Mouse (Mus musculus) left cerebral cortex, adult 18-20 months (tissue): ENCODE measurements around the gene Maml2. TPM values are rescaled to one million over a fixed set of nuclear protein-coding genes. Genes with fewer than 3 reads are reported as not detected.
A peak's percentile ranks its signal among the peaks of the same experiment; 100 is the strongest.

Experiments
- DNase-seq, 2 experiments: peaks; one replicate each; pipeline ENCODE4 v3.0.0; 2021 to 2022; ENCODE audit warnings: low spot score in 2 of 2, mixed read lengths in 1 of 2
- total RNA-seq, 2 experiments: library from RNA; stranded (reverse); gene quantifications; 2 replicates each; pipeline ENCODE4 v1.2.3; 2021

Gene Maml2
- total RNA-seq, 2 experiments from 2014 or later, result 6.1 to 6.6 TPM

- DNase-seq, result no peak
These were observed 225.3 kb downstream of the Maml2 start for GRCm38 (mm10) chr9:13523046-13523445.

DNA sequence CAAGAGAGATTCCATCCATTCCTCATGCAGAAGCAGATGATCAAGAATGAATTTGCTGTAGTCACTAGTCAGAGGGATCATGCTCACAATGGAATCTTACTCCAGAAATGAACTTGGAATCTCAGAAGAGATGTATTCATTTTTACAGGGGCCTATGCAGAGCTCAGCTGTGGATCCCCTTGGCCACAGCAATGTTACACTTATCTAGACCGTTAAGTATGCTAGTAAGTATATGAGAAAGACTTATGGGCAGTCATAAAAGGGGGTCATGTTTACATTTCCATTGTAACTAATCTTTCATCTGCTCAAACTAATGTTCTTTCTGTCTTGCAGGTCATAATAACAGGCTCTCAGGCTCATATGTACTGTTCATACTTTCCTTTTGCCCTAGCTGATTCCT, 227.3 kb downstream of the Maml2 start:
- DNase-seq, result no peak

- no peak for DNase-seq
These were observed 228.0 kb downstream of the Maml2 start for GRCm38 (mm10) chr9:13525561-13526255.

DNA sequence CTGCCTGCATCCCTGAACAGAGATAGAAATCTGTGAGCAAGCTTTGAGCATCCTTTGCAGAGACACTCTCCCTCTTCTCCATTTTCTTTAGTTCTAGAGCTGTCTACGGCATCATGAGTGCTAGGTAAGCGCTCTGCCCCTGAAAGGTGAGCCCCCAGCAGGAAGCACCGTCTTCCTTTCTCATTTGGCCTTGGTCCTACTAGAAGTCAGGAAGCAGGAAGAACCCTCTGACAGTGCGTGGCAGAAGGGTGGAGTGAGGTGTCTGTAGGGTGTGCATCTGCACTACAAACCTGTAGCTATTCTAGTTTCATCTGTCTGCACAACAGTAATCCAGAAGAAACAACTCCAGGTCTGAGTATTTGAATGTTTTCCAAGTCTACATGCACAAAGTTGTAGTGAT, 232.8 kb downstream of the Maml2 start:
- DNase-seq, result no peak

- DNase-seq, result no peak
These were observed 235.4 kb downstream of the Maml2 start for GRCm38 (mm10) chr9:13533076-13533707.

DNA sequence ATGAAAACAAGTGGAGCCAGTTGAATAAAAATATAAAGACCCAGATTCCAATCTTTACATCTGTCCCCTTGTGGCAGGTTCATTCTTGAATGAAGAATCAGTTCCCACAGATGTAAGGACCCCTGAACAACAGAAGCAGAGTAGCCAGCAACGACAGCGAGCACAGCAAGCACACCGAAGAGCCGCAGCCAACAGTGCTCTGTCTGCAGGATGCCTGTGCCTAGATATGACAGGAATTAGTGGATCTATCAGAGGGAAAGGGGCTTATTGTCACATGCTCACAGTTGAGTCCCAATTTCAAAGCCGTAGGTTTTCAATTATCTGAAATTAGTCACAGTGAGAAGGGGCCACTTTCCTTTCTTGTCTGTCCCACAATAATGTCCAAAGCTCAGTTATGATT, 238.0 kb downstream of the Maml2 start:
- no peak for DNase-seq

- DNase-seq, result no peak
These were observed 238.9 kb downstream of the Maml2 start for GRCm38 (mm10) chr9:13536419-13537261.

GRCm38 (mm10) chr9:13538200-13538599, 240.4 kb downstream of the Maml2 start:
- no peak for DNase-seq

- DNase-seq, result no peak
These were observed 241.8 kb downstream of the Maml2 start for GRCm38 (mm10) chr9:13539535-13539934.

DNA sequence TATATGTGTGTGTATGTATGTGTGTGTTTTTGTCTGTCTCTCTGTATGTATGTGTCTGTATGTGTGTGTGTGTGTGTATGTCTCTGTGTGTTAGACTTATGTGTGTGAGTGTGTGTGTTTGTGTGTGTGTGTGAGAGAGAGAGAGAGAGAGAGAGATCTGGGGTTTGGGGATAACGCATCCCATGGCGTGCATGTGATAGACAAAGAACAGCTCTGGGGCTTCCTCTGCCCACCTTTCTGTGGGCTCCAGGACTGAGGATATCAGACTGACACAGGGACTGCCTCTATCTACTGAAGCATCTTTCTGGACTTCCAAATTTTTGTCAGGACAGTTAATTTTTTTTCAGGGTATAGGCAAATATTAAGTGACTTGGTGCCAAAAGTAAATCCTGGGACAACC, 242.5 kb downstream of the Maml2 start:
- no peak for DNase-seq

DNA sequence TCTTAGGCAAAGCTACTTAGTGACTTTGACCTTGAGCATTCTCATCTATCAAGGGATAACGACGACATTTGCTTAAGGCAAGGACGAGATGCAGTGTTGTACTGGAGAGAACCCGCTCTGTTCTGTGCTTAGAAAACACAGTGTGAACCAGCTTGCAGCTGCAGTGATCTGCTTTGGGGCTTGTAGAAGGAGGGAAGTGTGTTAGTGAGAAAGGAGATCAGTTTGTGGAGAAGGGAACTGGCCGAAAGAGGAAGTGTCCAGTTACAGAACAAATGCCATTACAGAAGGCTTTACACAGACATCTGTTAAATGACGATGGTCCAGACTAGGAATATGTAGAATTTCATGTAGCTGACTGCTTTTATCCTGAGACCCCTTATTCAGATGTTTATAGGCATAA, 243.0 kb downstream of the Maml2 start:
- DNase-seq, result no peak

GRCm38 (mm10) chr9:13543167-13543566, 245.4 kb downstream of the Maml2 start:
- DNase-seq, result peak in 1 of 2 experiments; percentile 23

- no peak for DNase-seq
These were observed 246.4 kb downstream of the Maml2 start for GRCm38 (mm10) chr9:13544133-13544532.

GRCm38 (mm10) chr9:13545726-13546125, 248.0 kb downstream of the Maml2 start:
- no peak for DNase-seq

GRCm38 (mm10) chr9:13549911-13550310, 252.2 kb downstream of the Maml2 start:
- DNase-seq, result no peak

GRCm38 (mm10) chr9:13552380-13553052, 254.8 kb downstream of the Maml2 start:
- DNase-seq, result no peak

DNA sequence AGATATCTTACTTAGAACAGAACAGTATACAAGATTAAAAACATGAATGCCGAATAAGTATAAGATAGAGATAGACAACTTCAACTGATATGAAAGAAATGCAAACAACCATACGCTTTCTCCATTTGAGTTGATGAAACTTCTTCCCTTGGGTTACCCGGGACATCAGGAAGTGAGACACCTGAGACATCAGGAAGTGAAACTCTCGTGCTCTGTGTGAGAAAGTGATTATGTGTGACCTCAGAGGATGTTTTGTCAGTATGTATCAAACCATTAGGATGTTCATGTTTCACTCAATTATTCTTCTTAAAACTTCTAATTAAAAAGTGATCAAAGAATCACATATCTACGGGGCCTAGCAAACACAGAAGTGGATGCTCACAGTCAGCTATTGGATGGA, 257.0 kb downstream of the Maml2 start:
- DNase-seq, result no peak

- DNase-seq, result no peak
These were observed 258.3 kb downstream of the Maml2 start for GRCm38 (mm10) chr9:13555973-13556481.

- no peak for DNase-seq
These were observed 258.9 kb downstream of the Maml2 start for GRCm38 (mm10) chr9:13556696-13557095.

DNA sequence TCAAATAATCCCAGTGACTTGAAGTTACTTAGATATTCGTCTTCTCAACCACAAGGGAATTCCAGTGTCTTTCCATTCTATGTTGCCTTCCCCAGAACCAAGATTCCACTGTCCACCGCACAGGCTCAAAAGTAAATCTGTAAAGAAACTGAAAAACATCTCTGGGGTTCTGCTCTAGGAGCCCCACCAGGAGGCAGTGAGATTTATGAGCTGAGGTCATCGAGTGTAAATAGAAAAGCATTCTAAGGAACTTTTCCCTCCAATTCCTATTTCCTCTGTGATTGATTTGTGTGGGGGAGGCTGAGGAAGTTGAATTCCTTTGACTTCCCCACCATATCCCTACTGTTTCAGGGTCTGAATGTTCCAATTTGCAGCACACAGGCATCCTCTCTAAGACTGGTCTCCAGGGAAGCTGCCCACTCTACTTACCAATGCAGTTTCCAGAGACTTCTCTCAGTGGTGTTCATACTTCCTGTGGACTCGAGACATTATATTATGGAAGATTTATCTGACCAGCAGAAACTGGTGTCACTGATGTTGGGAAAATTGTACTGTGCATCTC, 261.1 kb downstream of the Maml2 start:
- DNase-seq, result no peak

DNA sequence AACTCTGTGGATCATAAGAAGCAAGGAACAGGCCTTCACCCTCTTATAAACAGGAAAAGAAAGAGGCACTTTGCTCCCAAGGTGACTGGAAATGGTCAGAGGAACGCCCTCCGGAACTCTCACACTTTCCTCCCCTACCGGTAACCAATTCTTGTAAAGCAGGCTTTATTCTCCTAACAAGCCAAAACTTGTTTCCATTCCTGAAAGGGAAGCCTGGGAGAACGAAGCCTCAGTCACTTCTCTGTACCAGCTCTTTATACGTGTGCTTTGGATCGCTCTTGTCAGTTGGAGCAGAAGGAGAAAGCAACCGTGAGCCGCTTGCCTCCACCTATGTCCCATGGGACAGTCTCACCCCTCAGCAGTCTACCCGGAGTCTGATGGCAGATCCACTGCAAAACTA, 262.9 kb downstream of the Maml2 start:
- DNase-seq, result no peak
